Mouse (Mus musculus) T-helper 17 cell (primary cell): Measurements from ENCODE around the gene Hba-a2.

ENCODE experiments used
- in situ Hi-C, 2 experiments: fragments of 300-600 bp; cut with MboI, MseI; formaldehyde crosslinking; loops; 1 replicate in 1 of 2; 2 replicates in 1 of 2; pipeline ENCODE4 v1.15.1; 2025; ENCODE audit warnings: high pct_unique_total_duplicates in 2 of 2

The Hba-a2 gene

GRCm38 (mm10) chr11:32296203-32296602, at the start of gene Hba-a2:
TSS of gene Hba-a2 (plus strand) at chr11:32296489.
- in situ Hi-C loops = loop anchor here in 1 of 2 experiments (10.0 kb wide), 1 partner anchor 1021 kb away; no protein-coding TSS in a partner anchor

GRCm38 (mm10) chr11:32247068-32247467, 49.2 kb upstream of the Hba-a2 start:
- in situ Hi-C loops = no loop called here

DNA sequence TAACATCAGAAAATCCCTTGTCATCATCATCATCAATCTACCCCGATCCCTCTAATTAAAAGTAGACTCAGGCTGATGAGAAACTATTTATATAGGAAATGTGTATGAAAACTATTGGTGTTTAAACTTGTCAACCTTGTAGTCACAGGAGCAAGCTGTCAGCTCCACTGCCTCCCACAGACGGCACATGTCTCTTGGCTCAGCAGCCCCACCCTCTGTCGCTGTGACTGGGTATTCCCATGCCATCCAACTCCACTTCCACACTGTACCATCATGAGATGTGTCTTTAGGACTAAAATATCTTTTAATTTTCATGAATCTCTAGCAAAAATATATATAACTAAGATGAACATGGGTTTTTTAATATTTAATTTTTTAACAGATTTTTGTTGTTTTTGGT, 47.9 kb upstream of the Hba-a2 start:
- in situ Hi-C loops = no loop called here

DNA sequence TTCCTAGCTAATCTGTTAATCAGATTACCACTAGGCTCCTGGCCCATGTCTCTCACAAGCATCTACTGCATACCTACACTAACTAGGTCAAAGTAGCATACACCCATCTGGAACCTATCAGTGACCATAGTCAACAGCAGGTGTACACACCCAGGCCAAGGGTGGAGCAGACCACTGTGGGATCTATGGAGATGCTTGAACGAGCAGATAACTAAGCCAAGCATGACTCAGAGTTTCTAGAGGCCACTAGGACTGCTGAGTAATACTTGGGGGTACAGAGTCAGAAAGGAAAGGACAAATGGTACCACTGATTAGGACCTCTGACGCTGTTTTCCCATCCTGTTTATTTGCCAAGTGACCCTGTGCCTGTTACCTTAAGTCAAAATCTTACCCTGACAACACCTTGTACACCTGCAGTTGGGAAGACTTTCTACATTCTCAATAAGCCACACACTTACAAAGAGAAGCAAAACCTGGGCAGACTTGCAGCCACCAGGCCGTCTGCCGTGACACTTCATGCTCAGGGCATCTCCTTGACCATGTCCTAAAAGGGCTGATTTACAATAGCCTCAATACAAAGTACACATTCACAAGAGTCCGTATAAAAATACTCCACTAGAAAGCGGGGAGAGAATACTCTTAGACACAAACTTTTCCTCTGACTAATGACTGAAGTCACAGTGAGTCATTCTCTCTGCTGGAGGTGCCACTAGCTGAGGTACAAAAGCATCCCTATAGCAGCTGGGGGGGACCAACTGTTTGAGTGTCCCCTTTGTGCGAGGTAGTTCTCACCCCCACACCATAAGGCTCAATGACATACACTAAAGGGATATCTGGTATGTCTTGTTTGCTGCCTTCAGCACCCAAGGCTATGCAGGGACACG, 45.2 kb upstream of the Hba-a2 start:
- in situ Hi-C loops = loop anchor here in 1 of 2 experiments (25.0 kb wide), 1 partner anchor 1264 kb away; the partner anchor contains the start of gene Chac2

DNA sequence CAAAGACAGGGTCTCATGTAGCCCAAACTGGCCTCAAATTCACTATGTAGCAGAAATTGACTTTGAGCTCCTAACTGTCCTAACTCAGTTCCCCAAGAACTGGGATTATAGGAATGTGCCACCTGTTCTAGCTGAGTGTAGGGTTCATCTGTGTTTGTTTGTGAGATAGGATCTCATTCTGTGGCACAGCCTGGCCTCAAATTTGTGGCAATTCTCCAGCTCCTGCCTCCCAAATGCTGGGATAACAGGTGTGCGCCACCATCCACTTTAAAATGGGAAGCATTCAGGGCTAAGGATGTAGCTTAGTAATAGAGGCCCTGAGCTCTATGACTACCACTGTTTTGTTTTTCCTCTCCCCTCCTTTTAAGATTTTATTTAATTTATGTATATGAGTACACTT, 43.2 kb upstream of the Hba-a2 start:
- in situ Hi-C loops = loop anchor here in 1 of 2 experiments (25.0 kb wide), 1 partner anchor 1266 kb away; the partner anchor contains the start of gene Chac2

DNA sequence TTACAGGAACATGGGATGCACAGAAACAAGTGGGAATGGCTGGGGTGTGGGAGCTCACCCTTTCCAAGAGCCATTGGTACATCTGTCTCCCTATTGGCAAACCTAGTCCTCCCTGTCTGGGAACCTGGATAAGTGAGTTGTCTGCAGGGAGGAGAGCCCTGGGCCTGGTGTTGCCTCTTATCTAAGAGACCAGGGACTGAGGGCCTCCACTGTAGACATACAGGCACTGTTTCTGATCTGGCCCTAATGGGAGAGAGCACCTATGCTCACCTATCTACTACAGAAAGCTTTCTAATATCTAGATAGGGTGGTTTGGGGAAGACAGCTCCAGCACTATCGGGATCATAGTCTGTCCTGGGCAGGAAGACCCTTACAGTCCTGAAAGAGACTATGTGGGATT, 40.1 kb upstream of the Hba-a2 start:
- in situ Hi-C loops = loop anchor here in 1 of 2 experiments (25.0 kb wide), 1 partner anchor 1269 kb away; the partner anchor contains the start of gene Chac2

DNA sequence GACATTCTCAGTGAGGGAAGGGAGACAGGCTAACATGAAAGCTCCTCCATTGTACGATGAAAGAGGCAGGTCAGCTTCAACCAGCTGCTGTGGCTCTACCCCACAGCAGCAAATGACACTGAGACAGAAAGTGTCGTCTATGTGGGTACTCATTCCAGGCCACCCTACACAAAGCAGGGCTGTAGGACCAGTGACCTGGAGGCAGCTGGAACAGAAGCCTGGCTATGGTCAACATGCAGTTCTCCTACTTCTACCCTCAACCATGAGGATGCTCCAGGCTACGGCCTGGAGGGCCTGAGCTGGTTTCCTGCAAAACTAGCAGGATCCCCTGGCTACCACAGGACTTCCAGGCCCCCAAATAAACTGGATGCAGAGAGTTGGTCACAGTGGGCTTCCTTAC, 39.7 kb upstream of the Hba-a2 start:
- in situ Hi-C loops = loop anchor here in 1 of 2 experiments (25.0 kb wide), 1 partner anchor 1269 kb away; the partner anchor contains the start of gene Chac2

- in situ Hi-C loops = loop anchor here in 1 of 2 experiments (25.0 kb wide), 1 partner anchor 1276 kb away; the partner anchor contains the start of gene Chac2
Measured at GRCm38 (mm10) chr11:32262674-32263415, 33.4 kb upstream of the Hba-a2 start.

DNA sequence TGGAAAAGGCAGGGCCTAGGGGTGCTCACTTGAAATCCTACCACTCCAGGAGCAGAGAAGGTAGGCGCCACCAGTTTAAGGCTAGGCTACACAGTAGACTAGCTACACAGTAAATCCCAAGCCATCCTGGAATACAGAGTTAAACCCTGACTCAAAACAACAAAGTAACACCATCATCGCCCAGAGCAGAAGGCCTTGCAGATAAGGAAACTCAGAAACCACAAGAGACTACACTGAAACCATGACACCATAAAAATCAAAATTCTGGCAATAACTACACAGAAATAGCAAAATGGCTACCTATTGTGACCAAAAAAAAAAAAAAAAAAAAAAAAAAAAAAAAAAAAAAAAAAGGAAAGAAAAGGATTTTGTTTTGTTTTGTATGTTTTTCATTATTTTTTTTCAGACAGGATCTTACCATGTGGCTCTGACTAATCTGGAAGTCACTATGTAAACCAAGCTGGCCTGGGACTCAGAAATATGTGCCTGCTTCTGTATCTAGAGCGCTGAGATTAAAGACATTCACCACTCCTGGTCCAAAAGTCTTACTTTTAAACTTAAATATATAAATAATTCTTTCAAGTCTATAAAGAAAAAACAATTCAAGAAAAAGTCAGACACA, 31.1 kb upstream of the Hba-a2 start:
- in situ Hi-C loops = loop anchor here in 1 of 2 experiments (25.0 kb wide), 1 partner anchor 1278 kb away; the partner anchor contains the start of gene Chac2

DNA sequence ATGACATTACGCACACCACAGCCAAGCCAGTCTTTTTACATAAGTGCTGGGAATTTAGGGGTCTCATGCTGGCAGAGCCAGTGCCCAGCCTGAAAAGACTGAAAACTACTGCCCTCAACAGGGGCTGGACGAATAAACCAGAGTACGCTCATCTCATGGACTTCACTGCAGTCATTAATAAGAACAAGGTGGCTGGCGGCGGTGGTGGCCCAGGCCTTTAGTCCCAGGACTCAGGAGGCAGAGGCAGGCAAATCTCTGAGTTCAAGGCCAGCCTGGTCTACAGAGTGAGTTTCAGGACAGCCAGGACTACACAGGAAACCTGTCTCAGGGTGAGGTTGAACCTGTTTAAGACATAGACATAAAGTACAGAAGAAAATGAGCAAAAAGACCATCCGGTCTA, 30.1 kb upstream of the Hba-a2 start:
- in situ Hi-C loops = loop anchor here in 1 of 2 experiments (25.0 kb wide), 1 partner anchor 1279 kb away; the partner anchor contains the start of gene Chac2

- in situ Hi-C loops = loop anchor here in 1 of 2 experiments (25.0 kb wide), 1 partner anchor 1279 kb away; the partner anchor contains the start of gene Chac2
Measured at GRCm38 (mm10) chr11:32266776-32267175, 29.5 kb upstream of the Hba-a2 start.

DNA sequence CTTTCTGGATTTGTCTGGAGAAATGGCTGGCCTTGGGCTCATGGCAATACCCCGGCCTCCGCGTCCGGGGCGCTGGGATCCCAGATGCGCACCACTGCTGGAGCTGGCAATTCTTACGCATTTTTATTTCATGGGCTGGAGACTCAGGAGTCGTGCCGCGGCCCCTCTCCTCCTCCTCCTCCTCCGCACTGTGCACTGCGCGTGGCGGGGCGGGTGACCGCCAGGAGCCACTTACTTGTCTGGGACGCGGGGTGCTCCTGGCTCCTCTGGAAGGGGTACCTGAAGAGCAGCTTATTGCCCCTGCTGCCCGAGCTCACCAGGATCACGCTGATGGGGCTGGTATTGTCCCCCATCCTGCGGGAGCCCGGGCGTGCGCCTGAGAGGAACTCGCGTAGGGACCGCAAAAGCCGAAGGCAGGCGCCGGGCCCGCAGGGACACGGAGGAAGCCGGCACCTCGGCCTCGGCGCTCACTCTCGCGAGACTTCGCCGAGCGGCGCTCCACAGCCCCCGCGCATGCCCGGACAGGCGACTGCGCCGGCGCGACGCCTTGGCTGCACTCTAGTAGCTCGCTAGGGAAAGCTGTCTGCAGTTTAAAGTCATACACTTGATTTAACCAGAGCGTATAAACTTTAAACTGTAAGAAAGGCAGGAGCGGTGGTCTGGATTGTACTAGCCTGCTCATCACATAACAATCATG, 29.0 kb upstream of the Hba-a2 start, which contains the start of gene Nprl3:
Gene Nprl3 (minus strand): TSS at position 520 of the 697 bp plus-strand sequence.
- in situ Hi-C loops = loop anchor here in 1 of 2 experiments (25.0 kb wide), 1 partner anchor 1280 kb away; the partner anchor contains the start of gene Chac2

DNA sequence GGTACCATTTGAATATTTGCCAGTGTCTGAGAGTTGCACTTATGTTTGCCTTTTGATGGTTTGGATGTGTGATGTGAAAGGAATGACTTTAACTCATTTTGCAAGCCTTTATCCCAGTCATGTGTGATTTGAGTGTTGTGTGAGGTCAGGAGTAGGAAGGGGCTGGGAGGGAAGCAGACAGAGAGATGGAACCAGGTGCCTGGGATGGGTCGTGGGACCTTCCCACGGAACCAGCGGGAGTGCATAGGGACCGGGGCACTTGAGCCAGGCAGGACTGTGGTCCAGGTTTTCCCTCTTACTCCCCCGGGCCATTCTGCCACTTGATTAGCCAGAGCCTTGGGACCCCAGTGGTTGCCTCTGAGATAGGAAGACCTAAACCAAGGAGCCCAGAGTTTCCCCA, 28.3 kb upstream of the Hba-a2 start:
- in situ Hi-C loops = loop anchor here in 1 of 2 experiments (25.0 kb wide), 1 partner anchor 1281 kb away; the partner anchor contains the start of gene Chac2

DNA sequence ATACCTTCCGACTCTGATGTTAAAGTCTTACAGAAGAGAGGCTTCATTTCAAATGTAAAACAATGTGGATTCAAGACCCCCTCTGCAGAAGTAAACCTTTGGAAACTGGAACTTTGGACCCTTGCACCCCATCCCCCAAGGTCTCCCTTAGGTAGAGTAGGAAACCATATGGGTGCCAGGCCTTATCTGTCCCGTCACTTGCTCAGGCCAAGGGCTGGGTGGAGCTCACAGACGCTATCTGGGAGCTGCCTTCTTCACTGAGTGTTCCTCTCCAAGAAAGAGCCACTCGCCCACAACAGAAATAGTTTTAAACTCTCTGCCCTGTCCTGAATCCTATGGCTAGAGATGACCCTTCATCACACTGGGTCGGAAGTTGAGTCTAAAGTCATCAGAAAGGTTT, 27.3 kb upstream of the Hba-a2 start:
- in situ Hi-C loops = loop anchor here in 1 of 2 experiments (25.0 kb wide), 1 partner anchor 1282 kb away; the partner anchor contains the start of gene Chac2

DNA sequence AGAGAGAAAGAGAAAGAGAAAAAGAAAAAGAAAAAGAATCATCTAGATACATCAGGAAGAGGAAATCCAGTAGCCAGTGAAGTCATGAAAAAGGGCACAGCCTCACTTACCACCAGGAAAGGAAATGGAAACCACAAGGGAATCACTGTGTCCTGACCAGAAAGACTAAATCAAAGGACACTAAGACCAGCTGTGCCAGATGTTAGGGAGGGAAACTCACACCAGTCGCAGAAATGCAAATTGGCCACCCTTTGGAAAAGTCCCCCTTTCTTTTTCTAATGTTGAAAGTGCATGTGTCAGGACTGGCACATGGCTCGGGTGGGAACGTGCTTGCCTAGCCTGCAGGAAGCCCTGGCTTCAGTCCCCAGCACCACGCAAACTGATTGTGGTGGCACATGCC, 25.1 kb upstream of the Hba-a2 start:
- in situ Hi-C loops = loop anchor here in 1 of 2 experiments (25.0 kb wide), 1 partner anchor 1284 kb away; the partner anchor contains the start of gene Chac2

DNA sequence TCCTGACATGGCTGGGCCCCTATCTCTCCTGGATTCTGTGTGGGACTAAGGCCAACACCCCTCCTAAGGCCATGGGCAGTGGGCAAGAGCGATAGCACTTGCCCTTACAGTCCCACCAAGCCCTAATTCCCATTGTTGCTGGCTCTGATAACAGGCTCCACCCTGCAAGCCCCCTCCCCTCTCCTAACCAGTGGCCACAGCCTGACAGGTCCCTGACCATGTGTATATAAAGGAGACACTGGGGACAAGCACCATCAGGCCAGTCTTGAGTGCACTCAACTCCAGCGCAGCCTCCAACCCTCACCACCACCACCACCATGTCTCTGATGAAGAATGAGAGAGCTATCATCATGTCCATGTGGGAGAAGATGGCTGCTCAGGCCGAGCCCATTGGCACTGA, 19.9 kb upstream of the Hba-a2 start, which contains the start of gene Hba-x:
Gene Hba-x (plus strand): TSS at position 54 of the 400 bp plus-strand sequence.
- in situ Hi-C loops = no loop called here

- in situ Hi-C loops = no loop called here
Measured at GRCm38 (mm10) chr11:32277736-32278457, 18.4 kb upstream of the Hba-a2 start.

- in situ Hi-C loops = no loop called here
Measured at GRCm38 (mm10) chr11:32278458-32278957, 17.8 kb upstream of the Hba-a2 start.

GRCm38 (mm10) chr11:32280646-32281045, 15.6 kb upstream of the Hba-a2 start:
- in situ Hi-C loops = no loop called here
